Mouse (Mus musculus) heart, embryonic 15.5 days (tissue): ENCODE results near the gene Mdfi. TPM values are rescaled to one million over a fixed set of nuclear protein-coding genes. Genes with fewer than 3 reads are reported as not detected.

Experiments used
- ATAC-seq: fragments of 200-750 bp; cut with Nextera tagmentation; replicated peaks from 2 replicates; pipeline ENCODE4 v1.8.0; 2017; ENCODE audit warnings: low read depth, moderate TSS enrichment; ENCODE audit not compliant: insufficient number of reproducible peaks, insufficient read depth, low FRiP score
- H3K27ac ChIP-seq: fragments of 300-500 bp; sonication (generic); 2 replicates; pipeline ENCODE4 v1.5.1; 2015; ENCODE audit warnings: mild to moderate bottlenecking, inconsistent platforms
- H3K27me3 ChIP-seq: fragments of 300-500 bp; sonication (generic); 2 replicates; pipeline ENCODE4 v1.6.1; 2015; ENCODE audit warnings: inconsistent platforms
- H3K36me3 ChIP-seq: fragments of 300-500 bp; sonication (generic); 2 replicates; pipeline ENCODE4 v1.6.1; 2015; ENCODE audit warnings: mild to moderate bottlenecking, inconsistent platforms
- H3K4me1 ChIP-seq: fragments of 300-500 bp; sonication (generic); replicated peaks from 2 replicates; pipeline ENCODE4 v1.6.1; 2015; ENCODE audit warnings: inconsistent platforms
- H3K4me2 ChIP-seq: fragments of 300-500 bp; sonication (generic); 2 replicates; pipeline ENCODE4 v1.6.1; 2015; ENCODE audit warnings: inconsistent platforms, mild to moderate bottlenecking, moderate library complexity
- H3K4me3 ChIP-seq: fragments of 300-500 bp; sonication (generic); 2 replicates; pipeline ENCODE4 v1.5.1; 2015; ENCODE audit warnings: mild to moderate bottlenecking, inconsistent platforms
- H3K9ac ChIP-seq: fragments of 300-500 bp; sonication (generic); 2 replicates; pipeline ENCODE4 v1.6.1; 2015; ENCODE audit warnings: mild to moderate bottlenecking, inconsistent platforms
- H3K9me3 ChIP-seq: fragments of 300-500 bp; sonication (generic); replicated peaks from 2 replicates; pipeline ENCODE4 v1.6.1; 2016; ENCODE audit warnings: inconsistent platforms
- WGBS: fragments of 180-500 bp; shearing (Covaris S2); methylation state at CpG from one replicate; pipeline ENCODE4 v1.1.7; 2015; ENCODE audit warnings: mixed read lengths; 5-methylcytosine and 5-hydroxymethylcytosine counted together
- polyA plus RNA-seq: library from polyadenylated mRNA; unstranded; fragments of >200 nt; fragmentation: Nextera tagmentation; extraction: Ambion mirVana; gene quantifications from 2 replicates; pipeline ENCODE4 v1.2.1, GENCODE M21; 2015

Gene Mdfi
- polyA plus RNA-seq, 1 experiment from 2014 or later = 7.9 TPM

GRCm38 (mm10) chr17:47818038-47818725 is 16.3 kb downstream of the Mdfi start:
- WGBS = 88% methylated on average over 13 of the region's 13 CpGs
- Histone ChIP-seq H3K4me1 (peaks cover 19% of the 10 kb centered on the region), H3K9me3 (no peaks in the 10 kb centered on the region), H3K36me3 (peaks cover 47% of the 10 kb centered on the region), H3K9ac (no peak overlapping the region), H3K4me3 (no peak overlapping the region), H3K27ac (no peak overlapping the region), H3K4me2 (no peak overlapping the region), H3K27me3 (no peaks in the 10 kb centered on the region)
- no peak for ATAC-seq

DNA sequence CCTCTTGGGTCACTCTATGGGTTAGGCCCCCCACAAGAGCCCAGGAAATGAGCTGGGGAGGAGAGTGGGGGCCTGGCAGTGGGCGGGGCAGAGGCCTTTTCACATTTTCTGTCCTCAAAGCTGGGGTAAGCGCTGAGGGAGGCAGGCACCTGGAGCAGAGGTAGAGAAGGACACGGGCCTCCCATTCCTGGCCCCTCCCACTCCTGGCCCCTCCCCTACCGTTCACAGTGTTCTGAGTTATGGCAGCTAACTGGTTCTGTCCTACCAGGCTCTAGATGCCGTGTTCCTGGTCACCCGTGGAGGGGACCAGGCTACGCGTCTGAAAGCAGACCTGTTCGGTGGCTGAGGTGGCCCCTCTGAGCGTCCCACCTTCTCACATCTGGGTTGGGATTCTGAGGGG is 19.0 kb downstream of the Mdfi start:
- H3K36me3 ChIP-seq = peaks cover 42% of the 10 kb centered on the region
- no peaks in the 10 kb centered on the region; the same call in 1 of the 2 replicates for H3K27me3 ChIP-seq
- 66% methylated on average over 10 of the region's 10 CpGs for WGBS
- H3K9ac ChIP-seq = no peak overlapping the region
- no peak overlapping the region for H3K4me2 ChIP-seq
- no peak overlapping the region for H3K27ac ChIP-seq
- no peaks in the 10 kb centered on the region for H3K9me3 ChIP-seq
- no peak for ATAC-seq
- no peak overlapping the region for H3K4me3 ChIP-seq
- peaks cover 25% of the 10 kb centered on the region for H3K4me1 ChIP-seq

DNA sequence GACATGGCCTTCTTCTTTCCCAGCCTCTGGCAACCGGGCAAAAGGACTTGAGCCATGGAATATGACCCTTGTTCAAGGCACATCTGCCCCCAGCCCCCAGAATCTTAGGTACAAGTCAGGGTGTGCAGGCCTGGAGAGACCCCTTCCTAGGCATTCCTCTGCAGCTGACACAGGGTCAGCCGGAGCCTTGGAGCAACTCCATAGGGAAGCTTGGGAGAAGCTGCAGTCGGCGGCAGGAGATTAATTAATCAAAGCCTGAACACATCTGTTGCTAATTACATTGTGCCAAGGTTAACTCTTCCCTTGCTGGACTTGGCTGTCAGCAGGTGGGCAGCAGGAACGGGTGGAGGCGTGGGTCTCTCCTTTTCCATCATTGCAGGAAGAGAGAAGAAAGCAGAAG is 20.0 kb downstream of the Mdfi start:
- H3K27me3 ChIP-seq = no peaks in the 10 kb centered on the region; the same call in 1 of the 2 replicates
- peaks cover 25% of the 10 kb centered on the region for H3K4me1 ChIP-seq
- H3K27ac ChIP-seq = peak overlapping the region; percentile 76
- no peak overlapping the region for H3K9ac ChIP-seq
- no peaks in the 10 kb centered on the region for H3K9me3 ChIP-seq
- ATAC-seq = no peak
- 44% methylated on average over 6 of the region's 6 CpGs for WGBS
- H3K4me2 ChIP-seq = no peak overlapping the region
- H3K36me3 ChIP-seq = peaks cover 34% of the 10 kb centered on the region
- no peak overlapping the region for H3K4me3 ChIP-seq

- H3K4me2 ChIP-seq = no peak overlapping the region
- H3K36me3 ChIP-seq = peaks cover 33% of the 10 kb centered on the region
- H3K27ac ChIP-seq = peak overlapping the region; percentile 76
- no peaks in the 10 kb centered on the region for H3K9me3 ChIP-seq
- H3K4me3 ChIP-seq = no peak overlapping the region
- peaks cover 25% of the 10 kb centered on the region for H3K4me1 ChIP-seq
- no peak overlapping the region for H3K9ac ChIP-seq
- 45% methylated on average over 5 of the region's 5 CpGs for WGBS
- peak; percentile 80 for ATAC-seq
- H3K27me3 ChIP-seq = no peaks in the 10 kb centered on the region; the same call in 1 of the 2 replicates
Observed at GRCm38 (mm10) chr17:47813616-47814015, 20.9 kb downstream of the Mdfi start.

- 76% methylated on average over 6 of the region's 6 CpGs for WGBS
- no peak overlapping the region for H3K4me3 ChIP-seq
Observed at GRCm38 (mm10) chr17:47812200-47812599, 22.3 kb downstream of the Mdfi start.

DNA sequence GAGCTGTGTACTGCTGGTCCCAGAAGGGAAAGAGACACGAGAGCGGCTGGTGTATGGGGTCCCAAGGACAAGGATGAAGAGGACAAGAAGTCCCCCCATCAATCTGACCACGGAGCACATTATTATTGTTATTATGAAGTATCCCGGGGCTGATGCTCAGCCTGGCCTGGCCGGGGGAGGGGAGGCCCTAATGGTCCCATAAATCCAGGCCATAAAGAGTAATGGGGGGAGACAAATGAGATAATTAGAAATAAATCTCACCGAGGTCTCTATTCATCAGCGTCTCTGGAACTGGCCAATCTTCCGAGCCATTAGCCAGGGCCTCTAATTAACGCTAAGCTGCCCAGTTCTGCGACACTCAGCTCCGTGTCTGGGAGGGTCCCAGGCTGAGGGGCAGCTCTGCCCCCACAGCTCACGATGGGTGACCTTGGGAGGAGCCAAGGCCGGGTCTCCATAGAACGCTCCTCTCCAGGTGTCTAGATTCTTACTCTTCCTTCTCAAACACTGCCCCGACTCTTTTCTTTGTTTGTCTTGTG is 23.2 kb downstream of the Mdfi start:
- no peak overlapping the region for H3K4me3 ChIP-seq
- peaks cover 25% of the 10 kb centered on the region for H3K4me1 ChIP-seq
- no peak overlapping the region for H3K27ac ChIP-seq
- WGBS = 75% methylated on average over 15 of the region's 15 CpGs
- peaks cover 18% of the 10 kb centered on the region for H3K36me3 ChIP-seq
- H3K4me2 ChIP-seq = no peak overlapping the region
- no peak overlapping the region for H3K9ac ChIP-seq
- H3K9me3 ChIP-seq = no peaks in the 10 kb centered on the region
- ATAC-seq = no peak
- no peaks in the 10 kb centered on the region; the same call in 1 of the 2 replicates for H3K27me3 ChIP-seq

More at GRCm38 (mm10) chr17:47812200-47812599, 22.3 kb downstream of the Mdfi start:
- no peak for ATAC-seq
- H3K9me3 ChIP-seq = no peaks in the 10 kb centered on the region
- H3K36me3 ChIP-seq = peaks cover 20% of the 10 kb centered on the region
- H3K9ac ChIP-seq = no peak overlapping the region
- peaks cover 25% of the 10 kb centered on the region for H3K4me1 ChIP-seq
- no peak overlapping the region for H3K4me2 ChIP-seq
- H3K27me3 ChIP-seq = no peaks in the 10 kb centered on the region; the same call in 1 of the 2 replicates
- no peak overlapping the region for H3K27ac ChIP-seq

- Histone ChIP-seq H3K9ac (no peak overlapping the region), H3K27ac (no peak overlapping the region), H3K27me3 (no peaks in the 10 kb centered on the region; the same call in 1 of the 2 replicates), H3K9me3 (no peaks in the 10 kb centered on the region), H3K4me2 (no peak overlapping the region), H3K36me3 (no peaks in the 10 kb centered on the region), H3K4me1 (peaks cover 15% of the 10 kb centered on the region), H3K4me3 (no peak overlapping the region)
- ATAC-seq = no peak
- WGBS = 50% methylated on average over 9 of the region's 9 CpGs
Observed at GRCm38 (mm10) chr17:47806230-47806629, 28.3 kb downstream of the Mdfi start.

- Histone ChIP-seq H3K27ac (no peak overlapping the region), H3K4me2 (no peak overlapping the region), H3K9me3 (no peaks in the 10 kb centered on the region), H3K4me1 (peaks cover 15% of the 10 kb centered on the region), H3K4me3 (no peak overlapping the region), H3K36me3 (no peaks in the 10 kb centered on the region), H3K27me3 (no peaks in the 10 kb centered on the region; the same call in 1 of the 2 replicates), H3K9ac (no peak overlapping the region)
- 58% methylated on average over 13 of the region's 13 CpGs for WGBS
- ATAC-seq = no peak
Observed at GRCm38 (mm10) chr17:47805047-47805835, 29.2 kb downstream of the Mdfi start.

DNA sequence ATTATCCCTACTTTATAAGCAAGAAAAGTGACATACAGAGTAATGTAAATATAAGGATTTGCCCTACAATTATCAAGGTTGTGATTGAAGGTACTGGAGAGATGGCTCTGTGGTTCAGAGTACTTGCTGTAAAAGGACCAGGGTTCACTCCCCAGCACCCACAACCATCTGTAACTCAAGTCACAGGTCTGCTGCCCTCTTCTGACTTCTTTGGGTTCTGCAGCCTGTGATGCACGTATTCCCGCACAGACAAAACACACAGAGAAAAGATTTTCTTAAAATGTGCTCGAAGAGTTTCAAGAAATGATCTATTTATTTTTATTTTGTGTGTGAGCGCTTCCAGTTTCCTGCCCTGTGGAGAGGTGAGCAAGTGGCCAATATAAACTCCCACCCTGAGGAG is 30.8 kb downstream of the Mdfi start:
- no peaks in the 10 kb centered on the region for H3K9me3 ChIP-seq
- WGBS = 92% methylated on average over 4 of the region's 4 CpGs
- no peaks in the 10 kb centered on the region for H3K36me3 ChIP-seq
- H3K4me3 ChIP-seq = no peak overlapping the region
- peaks cover 15% of the 10 kb centered on the region; the same call in 1 of the 2 replicates for H3K4me1 ChIP-seq
- ATAC-seq = no peak
- H3K9ac ChIP-seq = no peak overlapping the region
- no peak overlapping the region for H3K4me2 ChIP-seq
- H3K27me3 ChIP-seq = no peaks in the 10 kb centered on the region
- H3K27ac ChIP-seq = no peak overlapping the region

- no peak for ATAC-seq
- Histone ChIP-seq H3K9ac (no peak overlapping the region), H3K4me2 (no peak overlapping the region), H3K9me3 (no peaks in the 10 kb centered on the region), H3K4me1 (peaks cover 15% of the 10 kb centered on the region; the same call in 1 of the 2 replicates), H3K27ac (0 out of 2 replicates have a peak overlapping the region, but pooled peaks have one; percentile 22), H3K4me3 (no peak overlapping the region), H3K36me3 (no peaks in the 10 kb centered on the region), H3K27me3 (no peaks in the 10 kb centered on the region)
- 16% methylated on average over 8 of the region's 8 CpGs for WGBS
Observed at GRCm38 (mm10) chr17:47802806-47803205, 31.7 kb downstream of the Mdfi start.

DNA sequence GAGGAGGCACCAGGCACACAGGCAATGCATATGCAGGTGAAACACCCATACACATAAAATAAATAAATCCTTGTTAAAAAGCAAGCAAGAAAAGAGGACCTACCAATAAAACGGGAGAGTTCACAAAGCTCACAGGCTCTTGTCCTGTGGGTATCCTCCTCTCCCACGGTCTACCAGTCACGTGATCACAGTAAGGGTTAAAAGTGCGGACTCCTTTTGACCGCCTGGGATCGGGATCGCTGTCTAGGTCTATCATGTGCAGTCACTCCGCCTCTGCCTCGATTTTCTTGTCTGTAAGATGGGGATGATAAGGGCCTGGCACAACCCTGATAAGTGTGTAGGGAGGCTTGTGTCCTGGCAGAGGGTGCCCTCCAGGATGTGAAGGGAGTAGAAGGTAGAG is 37.1 kb downstream of the Mdfi start:
- Histone ChIP-seq H3K4me1 (peaks cover 34% of the 10 kb centered on the region), H3K27ac (no peak overlapping the region), H3K27me3 (no peaks in the 10 kb centered on the region), H3K36me3 (no peaks in the 10 kb centered on the region), H3K9ac (no peak overlapping the region), H3K4me3 (no peak overlapping the region), H3K4me2 (no peak overlapping the region), H3K9me3 (no peaks in the 10 kb centered on the region)
- 71% methylated on average over 9 of the region's 9 CpGs for WGBS
- no peak for ATAC-seq
